Mouse (Mus musculus) heart, embryonic 14.5 days (tissue): ENCODE data around the gene Tmem50a. TPM values are rescaled to one million over a fixed set of nuclear protein-coding genes. Genes with fewer than 3 reads are reported as not detected.

Experiments used
- ATAC-seq: fragments of 200-750 bp; cut with Nextera tagmentation; 2 replicates; pipeline ENCODE4 v1.8.0; 2017; ENCODE audit warnings: low read depth, moderate TSS enrichment; ENCODE audit not compliant: insufficient number of reproducible peaks, insufficient read depth, low FRiP score
- H3K27ac ChIP-seq, 2 experiments: fragments of 200-500 bp in 1 of 2; fragments of 300-500 bp in 1 of 2; sonication (generic) in 1 of 2; replicated peaks in 1 of 2; 2 replicates each; pipeline ENCODE4 v1.5.1; 2012 to 2014; ENCODE audit warnings: low read depth in 2 of 2, low read length in 2 of 2, control low read depth in 1 of 2, mild to moderate bottlenecking in 1 of 2, mixed read lengths in 1 of 2; ENCODE audit not compliant: control insufficient read depth in 1 of 2, insufficient read depth in 1 of 2
- H3K27me3 ChIP-seq: fragments of 300-500 bp; sonication (generic); 2 replicates; pipeline ENCODE4 v1.6.1; 2014; ENCODE audit warnings: mild to moderate bottlenecking, low read length, control low read depth; ENCODE audit not compliant: control insufficient read depth, insufficient read depth
- H3K36me3 ChIP-seq: fragments of 300-500 bp; sonication (generic); 2 replicates; pipeline ENCODE4 v1.6.1; 2014; ENCODE audit warnings: mild to moderate bottlenecking, control low read depth, low read length, mixed read lengths; ENCODE audit not compliant: control insufficient read depth, insufficient read depth
- H3K4me1 ChIP-seq, 2 experiments: fragments of 200-500 bp in 1 of 2; fragments of 300-500 bp in 1 of 2; sonication (generic) in 1 of 2; 2 replicates each; pipeline ENCODE4 v1.6.1; 2012 to 2014; ENCODE audit warnings: low read length in 2 of 2, control low read depth in 1 of 2, mixed read lengths in 1 of 2; ENCODE audit not compliant: control insufficient read depth in 2 of 2, insufficient read depth in 2 of 2
- H3K4me2 ChIP-seq: fragments of 300-500 bp; sonication (generic); 2 replicates; pipeline ENCODE4 v1.6.1; 2014; ENCODE audit warnings: mild to moderate bottlenecking, low read length
- H3K4me3 ChIP-seq, 2 experiments: fragments of 200-500 bp in 1 of 2; fragments of 300-500 bp in 1 of 2; sonication (generic) in 1 of 2; 2 replicates each; pipeline ENCODE4 v1.5.1; 2012 to 2014; ENCODE audit warnings: low read length in 2 of 2, mild to moderate bottlenecking in 2 of 2, control low read depth in 1 of 2, low read depth in 1 of 2, moderate library complexity in 1 of 2; ENCODE audit not compliant: control insufficient read depth in 1 of 2, insufficient read depth in 1 of 2
- H3K9ac ChIP-seq: fragments of 300-500 bp; sonication (generic); 2 replicates; pipeline ENCODE4 v1.6.1; 2014; ENCODE audit warnings: mild to moderate bottlenecking, low read length
- H3K9me3 ChIP-seq: fragments of 300-500 bp; sonication (generic); 2 replicates; pipeline ENCODE4 v1.6.1; 2016; ENCODE audit warnings: low read length, control low read depth; ENCODE audit not compliant: control insufficient read depth
- WGBS: fragments of 180-500 bp; shearing (Covaris S2); extraction: QIAGEN DNeasy Blood & Tissue Kit; methylation state at CpG from one replicate; pipeline ENCODE4 v1.1.7; 2014; 5-methylcytosine and 5-hydroxymethylcytosine counted together
- polyA plus RNA-seq: library from polyadenylated mRNA; unstranded; fragments of >200 nt; fragmentation: Nextera tagmentation; extraction: Ambion mirVana; gene quantifications from 2 replicates; pipeline ENCODE4 v1.2.1, GENCODE M21; 2014

Gene Tmem50a
- polyA plus RNA-seq, 1 experiment from 2014 or later = 167 TPM

- H3K4me2 ChIP-seq = no peak overlapping the region
- ATAC-seq = peak; percentile 66
- 0 out of 2 replicates have a peak, but pooled peaks cover 1% of the 10 kb centered on the region for H3K9me3 ChIP-seq
- H3K27me3 ChIP-seq = no peaks in the 10 kb centered on the region
- peaks cover 15 to 16% of the 10 kb centered on the region in 2 experiments; a peak in 3 of 4 replicates for H3K4me1 ChIP-seq
- H3K9ac ChIP-seq = no peak overlapping the region
- 54% methylated on average over 10 of the region's 10 CpGs for WGBS
- peak overlapping the region; percentile 38 to 41 for H3K27ac ChIP-seq
- H3K36me3 ChIP-seq = no peaks in the 10 kb centered on the region
- no peak overlapping the region for H3K4me3 ChIP-seq
Measured at GRCm38 (mm10) chr4:134883808-134884207, 31.0 kb downstream of the Tmem50a start.

DNA sequence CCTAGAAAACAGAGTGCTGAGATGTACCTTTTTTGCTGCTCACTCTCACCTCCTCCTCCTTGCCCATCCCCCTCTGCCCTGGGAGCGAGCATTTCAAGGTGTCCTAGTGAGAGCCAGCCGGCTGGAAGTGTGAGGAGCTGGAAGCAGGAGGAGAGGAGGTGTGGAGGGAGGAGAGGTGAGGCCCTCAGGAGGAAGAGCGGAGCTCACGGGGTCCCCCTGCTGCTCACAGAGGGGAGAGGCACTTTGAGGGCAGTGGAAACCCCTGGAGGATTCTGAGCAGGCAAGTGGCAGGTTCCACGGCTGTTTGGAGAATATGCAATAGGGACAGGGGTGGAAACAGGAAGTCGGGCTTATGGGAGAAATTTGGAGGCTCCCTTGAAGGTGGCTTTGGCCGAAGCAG lies 31.6 kb downstream of the Tmem50a start:
- Histone ChIP-seq H3K4me3 (no peak overlapping the region), H3K4me2 (no peak overlapping the region), H3K27me3 (no peaks in the 10 kb centered on the region), H3K27ac (peak overlapping the region in 1 of 2 experiments; percentile 41; a peak in 2 of 4 replicates), H3K4me1 (peaks cover 15 to 16% of the 10 kb centered on the region in 2 experiments; a peak in 3 of 4 replicates), H3K9me3 (no peaks in the 10 kb centered on the region), H3K36me3 (no peaks in the 10 kb centered on the region), H3K9ac (no peak overlapping the region)
- WGBS = 32% methylated on average over 7 of the region's 7 CpGs
- ATAC-seq = no peak

GRCm38 (mm10) chr4:134880041-134880440 lies 34.8 kb downstream of the Tmem50a start:
- no peaks in the 10 kb centered on the region for H3K27me3 ChIP-seq
- WGBS = 39% methylated on average over 6 of the region's 6 CpGs
- peak overlapping the region; percentile 64 for H3K4me2 ChIP-seq
- H3K9ac ChIP-seq = no peak overlapping the region
- no peak overlapping the region for H3K27ac ChIP-seq
- H3K4me3 ChIP-seq = peak overlapping the region in 1 of 2 experiments; percentile 31; a peak in 2 of 4 replicates
- peaks cover 15% of the 10 kb centered on the region in 2 experiments; a peak in 3 of 4 replicates for H3K4me1 ChIP-seq
- ATAC-seq = no peak
- no peaks in the 10 kb centered on the region for H3K9me3 ChIP-seq
- H3K36me3 ChIP-seq = no peaks in the 10 kb centered on the region

DNA sequence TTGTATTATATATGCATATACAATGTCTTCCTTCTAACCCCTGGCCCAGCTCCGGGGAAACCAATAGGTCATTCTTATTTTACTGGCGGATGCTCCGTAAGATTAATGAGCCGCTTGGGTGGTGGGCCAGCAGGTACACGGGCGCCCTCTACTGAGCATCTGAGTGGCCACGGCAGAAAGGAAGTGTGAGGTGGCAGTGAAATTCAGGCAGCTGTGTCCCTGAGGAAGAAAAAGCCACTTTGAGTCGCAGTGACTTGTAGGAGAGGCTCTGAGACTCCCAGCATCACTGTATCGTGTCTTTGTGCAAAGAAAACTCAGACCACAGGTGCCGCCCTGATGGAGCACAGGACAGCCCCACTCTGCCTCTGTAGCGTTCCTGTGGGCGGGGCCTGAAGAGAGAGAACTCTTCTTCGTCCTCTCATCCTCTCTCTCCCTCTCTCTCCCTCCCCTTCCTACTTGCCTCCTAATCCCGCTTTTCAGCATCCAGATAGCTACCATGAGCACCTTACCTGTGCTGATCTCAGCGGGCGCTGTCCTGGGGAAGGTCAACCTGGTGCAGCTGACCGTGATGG lies 35.3 kb downstream of the Tmem50a start:
- Histone ChIP-seq H3K9me3 (no peaks in the 10 kb centered on the region), H3K4me3 (peak overlapping the region; percentile 31 to 53), H3K27me3 (no peaks in the 10 kb centered on the region), H3K4me2 (peak overlapping the region; percentile 64), H3K27ac (no peak overlapping the region), H3K4me1 (peaks cover 12 to 14% of the 10 kb centered on the region in 2 experiments; a peak in 3 of 4 replicates), H3K36me3 (no peaks in the 10 kb centered on the region), H3K9ac (peak overlapping the region; percentile 42; the same call in 1 of the 2 replicates)
- 5% methylated on average over 17 of the region's 17 CpGs for whole genome bisulfite sequencing
- no peak for ATAC-seq

DNA sequence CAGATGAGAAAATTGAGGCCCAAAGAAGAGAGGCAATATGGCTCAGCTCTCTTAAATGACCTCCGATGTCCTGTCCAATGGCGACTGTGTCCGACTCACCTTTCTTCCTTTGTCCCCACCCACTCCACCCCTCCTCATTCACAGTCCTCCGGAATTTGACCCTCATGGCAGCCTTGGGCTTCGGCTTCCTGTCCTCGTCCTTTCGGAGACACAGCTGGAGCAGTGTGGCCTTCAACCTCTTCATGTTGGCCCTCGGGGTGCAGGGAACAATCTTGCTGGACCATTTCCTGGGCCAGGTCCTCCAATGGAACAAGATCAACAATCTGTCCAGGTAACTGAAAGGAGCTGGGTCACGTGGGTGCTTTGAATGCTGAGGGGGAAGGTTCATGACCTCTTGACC lies 38.7 kb downstream of the Tmem50a start:
- H3K36me3 ChIP-seq = no peaks in the 10 kb centered on the region
- no peak for ATAC-seq
- no peaks in the 10 kb centered on the region for H3K9me3 ChIP-seq
- no peak overlapping the region for H3K4me3 ChIP-seq
- no peak overlapping the region for H3K9ac ChIP-seq
- H3K4me1 ChIP-seq = peaks cover 3 to 5% of the 10 kb centered on the region in 2 experiments; a peak in 2 of 4 replicates
- H3K27ac ChIP-seq = no peak overlapping the region
- H3K4me2 ChIP-seq = no peak overlapping the region
- no peaks in the 10 kb centered on the region for H3K27me3 ChIP-seq
- WGBS = 83% methylated on average over 9 of the region's 9 CpGs

DNA sequence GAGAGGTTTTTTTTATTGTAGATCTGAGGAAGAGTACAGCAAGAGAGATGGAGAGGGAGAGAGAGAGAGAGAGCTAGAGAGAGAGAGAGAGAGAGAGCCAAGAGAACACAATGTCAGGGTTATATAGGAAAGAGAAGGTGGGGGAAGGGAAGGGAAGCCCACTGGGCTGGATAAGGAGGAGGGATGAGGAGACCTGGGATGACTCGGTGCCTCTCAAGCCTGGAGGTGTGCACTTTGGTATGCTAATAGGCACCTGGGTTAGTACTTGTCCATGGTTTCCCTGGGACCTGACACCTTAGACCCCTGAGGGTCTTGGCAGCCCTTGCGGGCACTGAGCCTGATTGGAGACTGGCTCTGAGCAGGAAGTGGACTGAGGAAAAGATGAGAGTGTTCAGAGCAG lies 42.9 kb downstream of the Tmem50a start:
- 29% methylated on average over 2 of the region's 2 CpGs for WGBS
- no peak overlapping the region for H3K9ac ChIP-seq
- peaks cover 8 to 11% of the 10 kb centered on the region in 2 experiments; a peak in 2 of 4 replicates for H3K4me1 ChIP-seq

DNA sequence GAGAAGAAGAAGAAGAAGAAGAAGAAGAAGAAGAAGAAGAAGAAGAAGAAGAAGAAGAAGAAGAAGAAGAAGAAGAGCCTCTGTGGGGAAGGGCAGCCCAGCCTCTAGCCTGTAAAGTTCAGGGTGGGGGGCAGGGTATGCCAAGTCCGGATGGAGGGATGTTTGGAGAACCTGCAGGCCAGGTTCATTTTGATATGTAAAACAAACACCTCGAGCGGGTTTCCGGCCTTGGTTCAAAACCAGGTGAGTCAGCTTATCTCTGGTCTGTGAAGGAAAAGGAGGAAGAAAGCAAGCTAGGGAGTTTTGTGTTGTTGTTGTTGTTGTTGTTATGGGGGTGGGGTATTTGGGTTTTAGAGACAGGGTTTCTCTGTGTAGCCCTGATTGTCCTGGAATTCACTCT lies 43.3 kb downstream of the Tmem50a start:
- Histone ChIP-seq H3K27ac (no peak overlapping the region), H3K4me1 (peaks cover 8 to 11% of the 10 kb centered on the region in 2 experiments; a peak in 2 of 4 replicates), H3K4me2 (no peak overlapping the region), H3K9ac (no peak overlapping the region), H3K36me3 (no peaks in the 10 kb centered on the region), H3K4me3 (no peak overlapping the region), H3K27me3 (peaks cover 19% of the 10 kb centered on the region), H3K9me3 (no peaks in the 10 kb centered on the region)
- WGBS = 40% methylated on average over 4 of the region's 4 CpGs
- no peak for ATAC-seq

More for the DNA sequence above, 42.9 kb downstream of the Tmem50a start:
- Histone ChIP-seq H3K36me3 (no peaks in the 10 kb centered on the region), H3K4me2 (no peak overlapping the region), H3K27ac (no peak overlapping the region), H3K27me3 (peaks cover 19% of the 10 kb centered on the region), H3K4me3 (no peak overlapping the region), H3K9me3 (no peaks in the 10 kb centered on the region)
- ATAC-seq = no peak
